Mouse (Mus musculus): ENCODE measurements around the gene Gm10188.

DNA sequence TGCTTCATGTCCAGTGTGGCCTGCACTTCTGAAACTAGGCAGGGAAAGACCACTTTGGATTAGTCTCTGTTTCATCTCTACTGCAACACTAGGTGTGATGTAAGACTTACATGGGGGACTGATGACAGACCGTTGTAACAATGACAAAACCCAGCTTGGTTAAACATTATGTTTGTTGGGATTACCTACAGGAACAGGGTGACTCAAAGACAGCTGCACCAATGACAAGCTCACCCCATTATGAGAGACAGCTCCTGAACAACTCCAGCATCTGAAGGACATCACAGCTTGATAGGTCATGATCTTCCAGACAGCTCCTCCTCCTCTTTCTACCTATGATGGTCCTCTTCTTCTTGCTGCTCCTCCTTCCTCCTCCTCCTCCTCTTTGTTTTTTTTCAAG, 30.8 kb upstream of the Gm10188 start:
- TF ChIP-seq CTCF (conservative IDR thresholded peaks at IDR 0.05; ENCODE audit: low read length) (no peak), NANOG (IDR thresholded peaks at IDR 0.05; ENCODE audit: borderline replicate concordance, low read length) (no peak), POU5F1 (IDR thresholded peaks at IDR 0.05; ENCODE audit: borderline replicate concordance, low read length) (no peak)

Measured in E14TG2a.4 (cell line).